Mouse (Mus musculus): ENCODE measurements around the gene Nufip2. TPM values are rescaled to one million over a fixed set of nuclear protein-coding genes. Genes with fewer than 3 reads are reported as not detected.
A peak's percentile ranks its signal among the peaks of the same experiment; 100 is the strongest.

Gene Nufip2
- total and polyA plus RNA-seq, 3 experiments: 22.3 to 113 (median 94.0) TPM

DNA sequence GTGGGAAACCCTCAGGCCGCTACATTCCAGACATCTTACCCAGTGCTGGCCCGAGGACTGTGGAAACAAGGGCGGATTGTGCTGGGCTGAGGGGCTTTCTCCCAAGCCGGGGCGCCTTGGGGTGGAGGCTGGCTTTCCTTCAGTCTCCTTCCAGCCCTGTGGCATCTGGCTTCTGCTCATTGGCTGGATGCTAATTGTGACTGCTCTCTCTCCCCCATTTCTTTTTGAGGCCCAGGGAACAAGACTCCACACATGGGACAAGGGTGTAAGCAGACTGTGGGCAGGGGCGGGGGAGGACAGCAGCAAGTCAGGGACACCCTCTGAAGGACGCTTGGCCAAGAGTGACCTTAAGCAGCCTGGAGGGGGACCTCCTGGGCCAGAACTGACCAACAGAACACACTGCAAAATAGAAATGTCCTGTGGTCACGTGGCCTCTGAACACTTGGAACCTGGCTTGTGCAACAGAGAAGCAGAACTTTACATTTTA lies 105.3 kb downstream of the Nufip2 start:
- TF ChIP-seq TAL1 (conservative IDR thresholded peaks at IDR 0.05; ENCODE audit: low read depth, low read length): no peak
- no peak for TF ChIP-seq GATA1 (IDR thresholded peaks at IDR 0.05; ENCODE audit: borderline replicate concordance, low read length)
- no peak for TF ChIP-seq POLR2AphosphoS5 (IDR thresholded peaks at IDR 0.05; ENCODE audit: insufficient replicate concordance, low read depth, low read length)
- TF ChIP-seq GATA2 (IDR thresholded peaks at IDR 0.05; ENCODE audit: borderline replicate concordance, low read depth, low read length): no peak
- TF ChIP-seq CTCF (IDR thresholded peaks at IDR 0.05; ENCODE audit: low read depth, low read length): no peak
- DNase-seq (ENCODE audit: low spot score): no peak

More for the DNA sequence above, 105.3 kb downstream of the Nufip2 start:
- no peak for ATAC-seq (ENCODE audit: extremely low read depth, insufficient number of reproducible peaks, low FRiP score, poor library complexity, severe bottlenecking)
- Histone ChIP-seq H3K4me1 (ENCODE audit: insufficient read depth, low read depth, low read length) (peaks cover 70% of the 10 kb centered on the region), H3K9me3 (replicated peaks) (no peaks in the 10 kb centered on the region), H3K4me3 (ENCODE audit: low read depth, low read length) (peak overlapping the region; percentile 64; the same call in 1 of the 2 replicates), H3K36me3 (replicated peaks) (peaks cover 49% of the 10 kb centered on the region), H3K27me3 (ENCODE audit: insufficient read depth, low read length) (no peaks in the 10 kb centered on the region)

Other genes with a start within 250 kb of the Nufip2 start
- not detected in 2 replicates for gene Coro6, start 223.7 kb upstream of the Nufip2 start, total RNA-seq (2014; fragmentation: Nextera tagmentation)
- 0.11 TPM in 1 of 2 replicates, not detected in the other for gene Coro6, start 223.7 kb upstream of the Nufip2 start, total RNA-seq (2017)
- not detected in 2 replicates for gene Coro6, start 223.7 kb upstream of the Nufip2 start, polyA plus RNA-seq (2012)
- gene Ankrd13b, start 196.5 kb upstream of the Nufip2 start, total RNA-seq (2014; fragmentation: Nextera tagmentation): 1.3 TPM in 1 of 2 replicates, not detected in the other
- 0.12 TPM in 1 of 2 replicates, not detected in the other for gene Ankrd13b, start 196.5 kb upstream of the Nufip2 start, total RNA-seq (2017)
- gene Ankrd13b, start 196.5 kb upstream of the Nufip2 start, polyA plus RNA-seq (2012): 0.36 and 0.41 TPM in 2 replicates
- 42.8 and 51.4 TPM in 2 replicates for gene Git1, start 192.6 kb upstream of the Nufip2 start, total RNA-seq (2014; fragmentation: Nextera tagmentation)
- gene Git1, start 192.6 kb upstream of the Nufip2 start, total RNA-seq (2017): 9.5 and 9.6 TPM in 2 replicates
- 90.7 and 98.0 TPM in 2 replicates for gene Git1, start 192.6 kb upstream of the Nufip2 start, polyA plus RNA-seq (2012)
- gene Abhd15, start 171.0 kb upstream of the Nufip2 start, total RNA-seq (2014; fragmentation: Nextera tagmentation): 0.30 TPM in 1 of 2 replicates, not detected in the other
- gene Abhd15, start 171.0 kb upstream of the Nufip2 start, total RNA-seq (2017): 0.12 and 0.27 TPM in 2 replicates
- 0.29 and 0.34 TPM in 2 replicates for gene Abhd15, start 171.0 kb upstream of the Nufip2 start, polyA plus RNA-seq (2012)
- 1.4 and 7.0 TPM in 2 replicates for gene Trp53i13, start 170.2 kb upstream of the Nufip2 start, total RNA-seq (2014; fragmentation: Nextera tagmentation)
- 0.71 and 1.4 TPM in 2 replicates for gene Trp53i13, start 170.2 kb upstream of the Nufip2 start, total RNA-seq (2017)
- gene Trp53i13, start 170.2 kb upstream of the Nufip2 start, polyA plus RNA-seq (2012): 5.4 and 6.0 TPM in 2 replicates
- not detected in 2 replicates for gene Gm10392, start 167.0 kb upstream of the Nufip2 start, total RNA-seq (2014; fragmentation: Nextera tagmentation)
- gene Gm10392, start 167.0 kb upstream of the Nufip2 start, total RNA-seq (2017): 0.12 and 0.38 TPM in 2 replicates
- gene Gm10392, start 167.0 kb upstream of the Nufip2 start, polyA plus RNA-seq (2012): not detected in 2 replicates
- 48.6 and 50.1 TPM in 2 replicates for gene Taok1, start 78.3 kb upstream of the Nufip2 start, total RNA-seq (2014; fragmentation: Nextera tagmentation)
- 36.8 and 45.6 TPM in 2 replicates for gene Taok1, start 78.3 kb upstream of the Nufip2 start, total RNA-seq (2017)
- 2.3 and 2.5 TPM in 2 replicates for gene Taok1, start 78.3 kb upstream of the Nufip2 start, polyA plus RNA-seq (2012)
- not detected in 2 replicates for gene Cryba1, start 39.1 kb downstream of the Nufip2 start, total RNA-seq (2014; fragmentation: Nextera tagmentation)
- gene Cryba1, start 39.1 kb downstream of the Nufip2 start, total RNA-seq (2017): 0.27 TPM in 1 of 2 replicates, not detected in the other
- gene Cryba1, start 39.1 kb downstream of the Nufip2 start, polyA plus RNA-seq (2012): not detected in 2 replicates
- 53.1 and 57.0 TPM in 2 replicates for gene Myo18a, start 77.1 kb downstream of the Nufip2 start, total RNA-seq (2014; fragmentation: Nextera tagmentation)
- 28.8 and 32.7 TPM in 2 replicates for gene Myo18a, start 77.1 kb downstream of the Nufip2 start, total RNA-seq (2017)
- 41.9 and 59.4 TPM in 2 replicates for gene Myo18a, start 77.1 kb downstream of the Nufip2 start, polyA plus RNA-seq (2012)
- not detected in 2 replicates for gene Gm10277, start 101.6 kb downstream of the Nufip2 start, total RNA-seq (2014; fragmentation: Nextera tagmentation)
- 0.23 and 0.33 TPM in 2 replicates for gene Gm10277, start 101.6 kb downstream of the Nufip2 start, total RNA-seq (2017)
- not detected in 2 replicates for gene Gm10277, start 101.6 kb downstream of the Nufip2 start, polyA plus RNA-seq (2012)
- gene Pipox, start 207.9 kb downstream of the Nufip2 start, total RNA-seq (2014; fragmentation: Nextera tagmentation): not detected in 2 replicates
- 0.17 TPM in 1 of 2 replicates, not detected in the other for gene Pipox, start 207.9 kb downstream of the Nufip2 start, total RNA-seq (2017)
- gene Pipox, start 207.9 kb downstream of the Nufip2 start, polyA plus RNA-seq (2012): not detected in 2 replicates
- gene Sez6, start 244.6 kb downstream of the Nufip2 start, total RNA-seq (2014; fragmentation: Nextera tagmentation): not detected in 2 replicates
- gene Sez6, start 244.6 kb downstream of the Nufip2 start, total RNA-seq (2017): 0.11 TPM in 1 of 2 replicates, not detected in the other
- gene Sez6, start 244.6 kb downstream of the Nufip2 start, polyA plus RNA-seq (2012): 0.03 and 0.10 TPM in 2 replicates

Data from G1E (cell line).